Mouse (Mus musculus): ENCODE data around the gene Eepd1. TPM values are rescaled to one million over a fixed set of nuclear protein-coding genes. Genes with fewer than 3 reads are reported as not detected.

The Eepd1 gene
- total RNA-seq, 2 experiments from 2014 or later = 43.5 to 72.8 TPM

GRCm38 (mm10) chr9:25520826-25521225 lies 39.5 kb downstream of the Eepd1 start:
- intact Hi-C loops (cut with DNase I; ENCODE audit: low total_unique reads) = no loop called here
- no peak for DNase-seq

GRCm38 (mm10) chr9:25521825-25522224 lies 40.5 kb downstream of the Eepd1 start:
- no peak for DNase-seq
- intact Hi-C loops (cut with DNase I; ENCODE audit: low total_unique reads) = no loop called here

DNA sequence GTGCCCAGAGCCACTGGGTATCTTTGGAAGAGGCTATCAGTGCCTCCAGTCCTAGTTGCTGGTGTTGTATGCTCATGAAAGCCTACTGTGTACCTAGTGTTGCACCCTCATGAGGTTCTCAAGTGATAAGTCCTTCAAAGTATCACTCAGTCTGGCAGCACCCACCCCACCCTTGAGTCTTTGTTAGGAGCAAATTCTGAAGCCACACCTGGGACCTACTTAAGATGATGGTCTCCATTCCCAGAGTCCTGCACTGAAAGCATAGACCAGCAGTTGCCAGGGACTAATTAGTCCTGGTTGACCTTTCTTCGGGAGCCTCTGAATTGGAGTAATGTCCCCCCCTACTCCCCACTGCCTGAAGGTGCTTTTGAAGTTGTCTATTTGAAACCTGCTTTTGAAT lies 45.2 kb downstream of the Eepd1 start:
- DNase-seq = no peak

GRCm38 (mm10) chr9:25526927-25527337 lies 45.6 kb downstream of the Eepd1 start:
- intact Hi-C loops (cut with DNase I; ENCODE audit: low total_unique reads) = no loop called here

More for the DNA sequence above, 45.2 kb downstream of the Eepd1 start:
- intact Hi-C loops (cut with DNase I; ENCODE audit: low total_unique reads) = no loop called here

DNA sequence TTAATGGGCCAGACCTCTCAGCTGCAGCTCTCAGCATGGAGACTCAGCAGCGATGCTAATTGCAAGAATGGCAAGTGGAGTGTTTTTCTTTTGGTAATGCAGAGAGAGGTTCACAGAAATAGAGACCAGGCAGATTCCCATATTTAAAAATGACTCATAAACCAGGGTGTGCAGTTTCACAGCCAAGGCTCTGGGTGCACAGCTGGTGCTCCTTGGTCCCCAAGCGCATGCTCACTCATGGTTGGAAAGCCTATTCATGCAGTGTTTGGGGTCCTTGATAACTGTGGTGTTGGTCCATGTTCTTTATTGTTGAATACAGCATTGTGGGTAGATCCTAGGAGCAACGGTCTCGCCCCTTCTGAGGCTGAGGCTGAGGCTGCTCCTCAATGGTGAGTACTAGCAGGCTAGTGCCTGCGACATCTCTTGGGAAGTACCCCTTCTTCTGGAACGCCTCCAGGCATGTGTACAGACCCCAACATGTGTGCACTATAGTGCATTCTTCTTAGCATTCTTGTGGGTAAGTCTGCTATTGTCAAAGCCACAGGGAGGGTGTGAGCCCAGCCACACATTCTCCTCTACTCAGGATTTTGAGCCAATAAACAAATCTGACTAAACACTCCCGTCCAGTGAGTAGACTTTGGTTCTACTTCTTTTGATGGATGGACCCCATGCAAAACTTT lies 46.2 kb downstream of the Eepd1 start:
- DNase-seq = no peak
- intact Hi-C loops (cut with DNase I; ENCODE audit: low total_unique reads) = no loop called here

More at GRCm38 (mm10) chr9:25526927-25527337, 45.6 kb downstream of the Eepd1 start:
- DNase-seq = no peak

DNA sequence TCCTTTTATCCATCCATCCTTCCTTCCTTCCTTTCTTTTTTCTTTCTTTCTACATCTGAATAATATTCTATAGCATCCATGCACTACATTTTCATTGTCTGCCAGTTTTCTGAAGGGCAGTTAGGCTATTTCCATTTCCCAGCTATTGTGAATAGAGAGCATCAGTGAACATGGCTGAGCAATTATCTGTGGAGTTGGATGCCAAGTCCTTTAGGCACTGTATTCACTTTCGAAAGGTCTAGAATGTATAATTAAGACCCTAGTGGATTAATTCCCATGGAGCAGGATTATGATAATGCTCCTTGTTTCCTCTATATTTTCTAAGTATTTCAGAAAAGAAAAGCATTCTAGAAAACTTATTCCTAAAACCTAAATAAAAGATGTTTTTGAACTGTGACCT lies 50.3 kb downstream of the Eepd1 start:
- intact Hi-C loops (cut with DNase I; ENCODE audit: low total_unique reads) = no loop called here

GRCm38 (mm10) chr9:25532105-25532504 lies 50.8 kb downstream of the Eepd1 start:
- intact Hi-C loops (cut with DNase I; ENCODE audit: low total_unique reads) = no loop called here
- no peak for DNase-seq

More for the DNA sequence above, 50.3 kb downstream of the Eepd1 start:
- DNase-seq = no peak

- intact Hi-C loops (cut with DNase I; ENCODE audit: low total_unique reads) = no loop called here
- DNase-seq = no peak
Measured at GRCm38 (mm10) chr9:25535487-25535886, 54.1 kb downstream of the Eepd1 start.

DNA sequence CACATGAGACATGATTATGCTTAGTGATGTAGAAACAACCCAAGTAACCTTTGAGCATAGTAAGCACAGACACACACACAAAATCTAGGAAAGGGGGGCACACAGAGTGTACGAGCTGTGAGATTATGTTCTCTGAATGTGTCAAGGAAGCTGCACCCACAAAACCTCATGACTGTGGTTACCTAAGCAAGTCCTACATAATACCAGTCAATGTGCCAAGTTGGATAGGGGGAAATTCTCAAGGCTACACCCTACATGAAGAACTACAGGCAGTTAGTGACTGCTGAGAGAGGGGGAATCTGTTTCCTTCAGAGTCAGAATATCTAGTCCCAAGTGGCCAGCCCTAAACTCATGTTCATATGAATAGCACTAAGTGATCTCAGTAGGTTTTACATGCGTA lies 58.1 kb downstream of the Eepd1 start:
- no peak for DNase-seq
- intact Hi-C loops (cut with DNase I; ENCODE audit: low total_unique reads) = no loop called here

- DNase-seq = no peak
- intact Hi-C loops (cut with DNase I; ENCODE audit: low total_unique reads) = no loop called here
Measured at GRCm38 (mm10) chr9:25541355-25541754, 60.0 kb downstream of the Eepd1 start.

DNA sequence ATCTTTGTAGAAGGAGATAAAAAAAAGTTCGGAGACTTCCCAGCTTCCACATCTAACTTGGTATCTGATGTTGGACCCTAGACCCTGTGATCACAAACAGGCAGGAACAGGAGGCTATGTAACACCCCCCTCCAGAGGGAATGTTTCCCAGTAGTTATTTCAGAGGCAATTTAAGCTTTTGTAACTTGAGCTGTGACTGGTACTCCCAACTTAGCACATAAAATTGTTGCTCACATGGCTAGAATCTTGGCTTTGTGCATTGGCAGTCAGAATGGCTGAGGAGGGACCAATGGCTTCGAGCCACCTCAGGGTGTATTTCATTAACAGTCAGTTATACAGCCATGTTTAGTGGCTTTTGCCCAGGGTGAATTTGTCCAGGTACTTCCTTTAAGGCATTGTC lies 63.9 kb downstream of the Eepd1 start:
- peak; percentile 73 for DNase-seq
- intact Hi-C loops (cut with DNase I; ENCODE audit: low total_unique reads) = no loop called here

GRCm38 (mm10) chr9:25549130-25550060 lies 68.0 kb downstream of the Eepd1 start:
- intact Hi-C loops (cut with DNase I; ENCODE audit: low total_unique reads) = loop anchor here (10.0 kb wide), 1 partner anchor 45 kb away; no protein-coding TSS in a partner anchor
- DNase-seq = no peak

DNA sequence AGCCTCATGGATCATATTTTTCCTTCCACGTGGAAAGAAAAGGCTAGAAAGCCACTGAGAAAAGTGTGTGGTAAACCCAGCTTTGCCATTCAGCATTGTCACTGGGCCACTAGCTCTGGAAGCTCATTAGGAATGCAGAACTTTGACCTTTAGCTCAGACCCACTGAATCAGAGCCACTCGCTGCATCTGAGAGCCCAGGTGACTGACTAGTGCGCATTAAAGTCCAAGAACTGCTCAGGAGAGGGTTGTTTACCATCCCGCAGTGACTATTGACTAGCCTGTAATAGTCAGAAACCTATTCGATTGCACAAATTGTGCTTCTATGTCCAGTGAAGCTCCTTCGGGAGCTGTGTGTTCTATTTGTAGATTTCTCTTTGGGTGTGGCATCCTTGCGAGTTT lies 68.8 kb downstream of the Eepd1 start:
- intact Hi-C loops (cut with DNase I; ENCODE audit: low total_unique reads) = loop anchor here (10.0 kb wide), 1 partner anchor 45 kb away; no protein-coding TSS in a partner anchor
- DNase-seq = no peak

- no peak for DNase-seq
- intact Hi-C loops (cut with DNase I; ENCODE audit: low total_unique reads) = loop anchor here (10.0 kb wide), 1 partner anchor 48 kb away; no protein-coding TSS in a partner anchor
Measured at GRCm38 (mm10) chr9:25552532-25552931, 71.2 kb downstream of the Eepd1 start.

DNA sequence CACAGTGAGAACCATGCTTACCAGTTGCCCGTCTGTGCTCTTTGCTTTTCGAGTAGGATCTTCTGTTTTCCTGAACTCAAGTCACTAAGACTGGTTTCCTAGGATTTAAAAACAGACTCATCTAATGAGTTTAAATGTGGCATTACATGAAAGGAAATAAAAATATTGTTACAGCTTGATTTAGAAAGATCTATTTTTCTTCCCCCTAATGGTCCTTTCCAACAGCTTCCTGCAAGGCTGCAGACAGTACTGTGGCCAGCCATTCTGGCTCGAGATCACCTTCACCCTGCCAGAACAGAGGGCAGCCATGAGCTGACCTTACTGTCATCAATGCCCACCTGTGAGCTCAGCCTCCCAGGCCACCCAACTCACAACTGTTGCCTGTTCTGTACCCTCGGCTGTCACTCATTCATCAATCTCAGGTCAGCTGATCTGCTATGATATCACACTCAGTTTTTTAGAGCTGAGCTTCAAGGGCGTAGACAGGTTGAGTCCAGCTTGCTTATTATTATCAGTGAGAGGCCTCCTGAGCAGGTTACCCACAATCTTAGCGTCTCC lies 73.0 kb downstream of the Eepd1 start:
- intact Hi-C loops (cut with DNase I; ENCODE audit: low total_unique reads) = loop anchor here (10.0 kb wide), 1 partner anchor 50 kb away; no protein-coding TSS in a partner anchor
- DNase-seq = peak; percentile 44

DNA sequence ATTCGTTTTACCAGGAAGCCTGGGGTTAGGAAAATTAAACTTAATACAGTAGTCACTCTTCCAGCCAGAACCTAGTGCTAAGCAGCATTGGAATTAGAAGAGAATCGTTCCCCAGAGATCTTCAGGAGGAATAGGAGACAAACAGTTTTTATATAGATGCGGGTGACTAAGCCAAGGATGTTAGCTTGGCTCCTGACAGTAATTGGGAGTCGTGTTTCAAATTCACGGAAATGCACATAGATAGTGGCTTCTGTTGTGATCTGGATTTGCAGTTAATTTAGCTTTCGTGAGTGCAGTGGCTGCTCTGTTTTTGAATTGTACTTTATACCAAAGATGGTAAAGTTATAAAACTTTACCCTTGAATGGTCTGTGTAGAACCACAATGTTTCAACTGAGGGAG lies 73.9 kb downstream of the Eepd1 start:
- no peak for DNase-seq
- intact Hi-C loops (cut with DNase I; ENCODE audit: low total_unique reads) = loop anchor here (10.0 kb wide), 1 partner anchor 50 kb away; no protein-coding TSS in a partner anchor

DNA sequence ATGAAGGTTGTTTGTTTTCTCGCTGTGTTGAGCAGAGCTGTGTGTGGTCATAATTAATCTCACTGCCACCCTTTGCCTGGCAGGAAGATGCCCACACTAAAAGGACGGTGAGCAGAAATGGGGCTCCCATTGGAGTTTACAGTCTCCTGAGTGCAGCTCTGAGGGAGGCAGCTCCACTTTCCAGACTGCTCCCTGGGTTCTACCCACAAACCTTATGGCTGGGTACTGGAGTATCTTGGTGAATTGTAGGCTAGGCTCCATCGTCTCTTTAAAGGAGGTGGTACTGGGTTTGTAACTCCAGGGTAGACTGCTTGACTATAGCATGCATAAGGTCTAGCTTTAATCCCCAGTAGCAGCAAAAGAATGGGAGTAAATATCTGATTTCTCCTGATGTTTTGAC lies 74.7 kb downstream of the Eepd1 start:
- no peak for DNase-seq
- intact Hi-C loops (cut with DNase I; ENCODE audit: low total_unique reads) = loop anchor here (10.0 kb wide), 1 partner anchor 51 kb away; no protein-coding TSS in a partner anchor

GRCm38 (mm10) chr9:25557378-25557777 lies 76.0 kb downstream of the Eepd1 start:
- intact Hi-C loops (cut with DNase I; ENCODE audit: low total_unique reads) = loop anchor here (10.0 kb wide), 1 partner anchor 53 kb away; no protein-coding TSS in a partner anchor
- DNase-seq = no peak

GRCm38 (mm10) chr9:25558834-25559233 lies 77.5 kb downstream of the Eepd1 start:
- DNase-seq = no peak
- intact Hi-C loops (cut with DNase I; ENCODE audit: low total_unique reads) = loop anchor here (10.0 kb wide), 1 partner anchor 54 kb away; no protein-coding TSS in a partner anchor
